Mouse (Mus musculus) retina, embryonic 14.5 days (tissue): ENCODE measurements at regions not wholly inside any gene's neighbourhood (a gene's known extent, or its start where the extent isn't known, plus 50 kb on each side); places are given as distances from the start of the nearest gene placed in this dataset.

Experiments used
- DNase-seq: peaks from one replicate; pipeline ENCODE4 v3.0.0-alpha.2; 2015; ENCODE audit warnings: low spot score

- DNase-seq = peak; percentile 16
These were observed 97.0 kb upstream of the Fshr start for GRCm38 (mm10) chr17:89297277-89298002.

GRCm38 (mm10) chr17:89281321-89281720 is 80.8 kb upstream of the Fshr start:
- DNase-seq = no peak

GRCm38 (mm10) chr17:89272141-89272540 is 71.7 kb upstream of the Fshr start:
- no peak for DNase-seq

- DNase-seq = no peak
These were observed 55.2 kb upstream of the Fshr start for GRCm38 (mm10) chr17:89255687-89256086.

GRCm38 (mm10) chr17:89250811-89251210 is 50.3 kb upstream of the Fshr start:
- DNase-seq = no peak
